Mouse (Mus musculus): Measurements from ENCODE around the gene Uprt.

Gene Uprt

DNA sequence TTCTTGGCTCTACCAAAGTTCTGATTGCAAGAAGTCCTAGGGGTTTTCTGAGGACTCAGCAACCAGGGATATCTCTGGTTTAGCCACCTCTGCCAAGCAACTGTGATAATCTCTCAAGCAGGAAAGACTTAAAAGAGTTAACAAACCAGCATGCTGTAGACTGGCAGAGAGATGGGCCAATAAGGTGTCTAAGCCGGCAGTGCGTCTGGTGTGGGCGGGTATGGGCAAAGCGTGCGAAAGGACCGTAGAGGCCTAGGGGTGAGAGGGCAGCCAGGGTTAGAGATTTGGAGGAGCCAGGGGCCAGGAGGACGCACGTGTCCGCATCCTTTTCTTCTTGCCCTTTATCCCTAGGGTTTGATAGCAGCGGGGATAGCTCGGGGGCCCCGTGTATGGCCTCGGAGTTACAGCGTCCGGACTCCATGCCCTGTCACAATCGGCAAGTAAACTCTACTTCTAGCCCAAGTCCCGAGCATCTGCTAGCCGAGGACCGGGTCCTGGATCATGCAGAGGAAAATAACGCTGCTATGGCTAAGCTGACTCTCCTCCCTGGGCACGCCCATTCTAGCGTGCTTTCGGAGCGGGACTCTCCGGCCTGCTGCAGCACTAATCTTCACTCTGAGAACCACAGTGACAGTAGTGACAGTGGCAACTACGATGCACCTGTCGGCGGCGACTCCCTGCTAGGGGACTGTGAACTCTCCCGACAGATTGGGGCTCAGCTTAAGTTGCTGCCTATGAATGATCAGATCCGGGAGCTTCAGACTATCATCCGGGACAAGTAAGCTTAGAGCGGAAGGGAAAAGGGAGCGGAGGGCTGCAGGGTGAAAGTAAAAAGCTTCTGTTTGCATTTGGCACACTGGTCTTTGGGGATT is at the start of gene Uprt:
Uprt (plus strand) TSS at position 247 of the 872 bp plus-strand sequence.
- peak; percentile 49 for DNase-seq (ENCODE audit: low read depth)

DNA sequence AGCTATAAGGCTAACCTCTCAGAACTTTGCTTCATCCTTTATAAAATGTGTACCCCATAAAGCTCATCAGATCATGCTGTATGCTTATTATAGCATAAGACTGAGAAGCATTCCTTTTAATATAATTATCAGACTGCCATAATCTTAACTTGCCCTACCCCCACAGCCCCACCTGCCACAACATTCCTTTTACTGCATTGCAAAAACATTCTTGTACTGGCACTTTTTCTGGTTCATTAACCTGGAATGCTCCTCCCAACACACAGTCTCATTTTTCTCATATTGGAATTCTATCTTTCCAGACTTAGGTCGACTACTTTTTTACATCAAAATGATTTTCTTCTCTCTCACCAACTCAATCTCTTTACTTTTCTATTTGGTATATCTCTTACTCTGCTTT is 49.2 kb upstream of the Uprt start:
- no peak for DNase-seq (ENCODE audit: low read depth)

DNA sequence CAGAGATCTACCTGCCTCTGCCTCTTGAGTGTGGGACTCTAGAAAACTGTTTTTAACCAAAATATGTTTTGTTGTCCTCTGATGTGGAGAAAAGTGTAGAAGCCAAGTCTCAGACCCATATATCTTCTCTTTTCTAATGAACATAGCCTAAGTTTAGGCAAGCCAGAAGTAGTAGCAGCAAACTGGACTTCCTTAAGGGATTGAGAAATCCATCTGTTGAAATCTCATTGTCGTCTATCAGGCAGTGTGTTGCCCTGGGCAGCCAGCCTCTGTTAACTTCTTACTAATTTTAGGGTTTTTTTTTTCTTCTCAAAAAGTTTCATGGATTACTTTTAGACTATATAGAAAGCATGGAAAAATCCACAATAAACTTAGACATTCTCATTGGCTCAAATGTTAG is 30.2 kb upstream of the Uprt start:
- DNase-seq (ENCODE audit: low read depth): no peak

DNA sequence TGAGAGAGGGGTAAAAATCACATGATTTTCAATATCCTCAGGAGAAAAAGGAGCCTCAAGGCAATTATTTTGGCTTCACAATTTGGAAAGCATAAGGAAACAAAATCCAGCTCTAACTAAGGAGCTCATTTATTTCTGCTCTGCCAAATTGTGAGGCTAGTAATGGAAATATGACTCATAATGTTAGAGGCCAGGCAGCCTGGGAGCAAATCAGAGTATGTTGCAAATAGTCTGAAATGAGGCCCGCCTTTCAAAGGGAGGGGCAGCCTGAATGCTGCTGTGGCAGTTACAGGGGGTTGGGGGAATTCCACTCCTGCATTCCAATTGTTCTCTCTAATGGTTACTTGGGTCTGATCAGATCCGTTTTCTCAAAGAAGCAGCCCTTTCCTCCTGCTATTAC is 20.9 kb upstream of the Uprt start:
- DNase-seq (ENCODE audit: low read depth): no peak

DNA sequence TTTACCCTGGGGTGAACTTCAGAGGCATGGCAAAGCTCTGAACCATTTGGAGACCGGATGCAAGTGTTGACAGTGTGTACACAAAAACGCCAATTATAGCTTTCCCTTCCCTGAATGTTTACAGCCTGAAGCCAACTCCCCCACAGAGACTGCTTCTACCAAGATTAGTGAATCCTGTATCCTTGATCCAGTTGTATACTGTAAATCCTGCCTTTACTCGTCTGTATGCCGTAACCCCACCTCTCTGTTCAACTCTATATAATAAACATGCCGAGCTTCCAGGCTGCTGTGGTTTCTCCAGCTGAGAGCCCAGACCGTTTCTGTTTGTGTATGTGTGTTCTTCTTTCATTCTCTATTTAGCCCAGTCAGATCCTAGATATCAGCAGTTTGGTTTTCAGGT is 18.2 kb upstream of the Uprt start:
- DNase-seq (ENCODE audit: low read depth): no peak

DNA sequence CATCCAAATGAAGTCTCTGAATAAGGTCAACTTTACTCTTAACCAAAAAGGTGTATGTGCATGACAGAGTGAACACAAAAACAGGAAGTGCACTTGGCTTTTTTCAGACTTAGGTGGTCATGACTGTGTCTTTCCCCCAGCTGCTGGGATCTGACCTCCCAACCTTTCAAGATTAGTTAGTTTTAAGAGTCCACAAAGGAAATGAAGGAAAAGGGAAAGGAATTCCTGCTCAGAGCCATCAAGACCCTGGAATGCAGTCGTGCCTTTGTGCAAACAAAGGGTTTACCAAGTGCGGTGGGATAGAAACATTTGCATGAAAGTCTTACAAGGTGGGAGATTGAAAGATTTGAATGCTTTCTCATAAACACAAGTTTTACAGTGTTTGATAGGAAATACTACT is 4.6 kb upstream of the Uprt start:
- DNase-seq (ENCODE audit: low read depth): no peak

DNA sequence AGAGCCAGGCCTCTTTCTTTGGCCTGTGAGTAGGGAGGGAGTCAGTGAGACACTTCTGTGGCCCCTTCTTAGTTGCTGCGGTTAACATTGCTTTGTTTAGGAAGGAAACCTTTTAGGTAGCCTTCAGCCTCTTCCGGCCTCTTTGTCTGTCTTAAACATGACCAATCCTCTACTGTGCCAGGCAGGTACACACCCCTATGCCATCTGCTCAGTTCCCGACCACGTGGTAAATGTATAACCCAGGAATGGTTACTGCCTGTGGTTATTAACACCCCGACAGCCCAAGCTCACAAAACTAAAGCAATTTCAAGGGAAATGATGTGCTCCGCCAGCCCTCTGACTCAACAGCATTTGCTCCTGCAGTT is 808 bp downstream of the Uprt start:
- DNase-seq (ENCODE audit: low read depth): no peak

DNA sequence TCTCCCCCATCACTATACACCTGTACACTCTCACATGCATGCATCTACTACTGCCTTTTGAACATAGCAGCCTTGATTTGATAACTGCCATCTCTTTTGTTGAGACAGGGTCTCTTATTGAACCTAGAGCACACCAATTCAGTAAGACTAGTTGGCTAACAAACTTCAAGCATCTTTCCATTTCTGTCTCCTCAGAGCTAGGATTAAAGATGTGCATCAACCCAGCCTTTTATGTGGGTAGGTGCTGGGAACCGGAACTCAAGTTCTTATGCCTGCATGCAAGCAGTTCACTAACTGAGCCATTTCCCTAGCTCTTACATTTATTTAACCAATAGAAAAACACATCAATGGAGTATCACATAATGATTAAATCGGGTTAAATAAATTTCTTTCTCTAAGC is 3.0 kb downstream of the Uprt start:
- no peak for DNase-seq (ENCODE audit: low read depth)

DNA sequence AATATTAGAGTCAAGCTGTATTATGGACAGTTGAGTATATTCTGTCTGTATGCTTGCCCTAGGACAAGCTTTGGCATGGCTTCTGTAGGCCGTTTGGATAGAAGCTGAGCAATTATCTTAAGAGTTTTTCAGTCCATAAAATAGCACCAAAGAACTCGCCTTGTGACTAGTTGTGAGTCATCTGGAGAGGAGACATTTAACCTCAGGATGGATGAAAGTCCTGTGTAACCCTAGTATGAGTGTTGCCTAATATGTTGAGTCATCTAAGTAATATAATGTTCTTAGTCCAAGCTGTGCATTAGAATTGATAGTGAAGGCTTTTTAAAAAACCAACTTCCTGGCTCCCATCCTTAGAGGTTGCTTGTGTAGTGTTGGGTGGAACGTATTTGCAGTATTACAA is 5.4 kb downstream of the Uprt start:
- DNase-seq (ENCODE audit: low read depth): no peak

DNA sequence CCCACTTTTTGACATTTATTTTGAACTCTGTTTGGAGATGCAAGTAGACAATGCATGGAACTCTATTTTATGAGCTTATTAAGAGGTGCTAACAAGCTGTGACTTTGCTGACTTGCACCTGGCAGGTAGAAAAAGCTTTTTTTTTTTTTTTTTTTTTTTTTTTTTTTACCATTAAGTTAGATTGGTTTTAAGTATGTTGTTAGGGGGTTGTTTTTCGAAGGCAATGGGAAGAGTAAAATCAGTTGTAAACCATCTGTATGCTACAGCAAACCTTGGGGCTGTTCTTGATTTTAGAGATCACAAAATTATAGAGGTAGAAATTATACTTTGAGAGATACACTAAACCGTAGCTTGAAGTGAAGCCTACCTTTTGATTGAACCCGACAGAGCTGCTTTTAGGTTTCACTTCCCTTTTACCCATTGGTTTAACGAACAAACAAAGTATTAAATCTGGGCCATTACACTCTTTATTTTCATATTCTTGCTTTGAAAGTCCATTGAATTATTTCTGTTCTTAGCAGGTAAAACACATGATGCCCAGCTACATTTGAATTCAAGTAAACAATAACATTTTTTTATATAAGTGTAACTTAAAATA is 6.4 kb downstream of the Uprt start:
- DNase-seq (ENCODE audit: low read depth): no peak

DNA sequence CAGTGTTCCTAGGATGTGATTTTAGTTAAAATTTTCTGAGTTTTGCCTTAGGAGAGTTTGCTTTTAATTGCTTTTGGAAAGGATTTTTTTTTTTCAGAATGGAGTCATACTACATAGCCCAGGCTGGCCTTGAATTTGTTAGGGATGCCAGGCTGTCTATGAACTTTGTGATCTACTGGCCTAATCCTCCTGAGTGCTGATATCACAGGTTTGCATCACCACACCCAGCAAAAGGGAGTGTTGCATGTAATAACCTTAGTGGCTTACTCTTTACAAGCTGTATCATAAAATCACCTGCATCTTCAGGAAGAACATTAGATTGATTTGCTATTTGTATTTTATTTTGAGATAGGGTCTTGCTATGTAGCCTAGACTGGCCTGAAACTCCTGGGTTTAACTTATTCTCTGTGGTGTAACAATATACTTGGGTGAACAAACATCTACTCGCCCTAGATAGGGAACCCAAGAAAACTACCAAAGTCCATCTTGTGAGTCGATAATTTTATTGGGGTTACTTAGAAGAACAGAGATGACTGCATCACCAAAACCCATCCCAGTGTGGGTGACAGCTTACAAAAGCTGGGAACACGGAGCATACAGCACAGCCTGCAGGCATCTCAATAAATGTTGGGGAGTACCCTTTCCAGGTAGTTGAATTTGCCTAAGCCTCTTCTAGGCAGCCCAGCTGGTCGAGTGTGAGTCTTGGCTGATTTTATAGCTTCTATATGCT is 7.2 kb downstream of the Uprt start:
- DNase-seq (ENCODE audit: low read depth): no peak

DNA sequence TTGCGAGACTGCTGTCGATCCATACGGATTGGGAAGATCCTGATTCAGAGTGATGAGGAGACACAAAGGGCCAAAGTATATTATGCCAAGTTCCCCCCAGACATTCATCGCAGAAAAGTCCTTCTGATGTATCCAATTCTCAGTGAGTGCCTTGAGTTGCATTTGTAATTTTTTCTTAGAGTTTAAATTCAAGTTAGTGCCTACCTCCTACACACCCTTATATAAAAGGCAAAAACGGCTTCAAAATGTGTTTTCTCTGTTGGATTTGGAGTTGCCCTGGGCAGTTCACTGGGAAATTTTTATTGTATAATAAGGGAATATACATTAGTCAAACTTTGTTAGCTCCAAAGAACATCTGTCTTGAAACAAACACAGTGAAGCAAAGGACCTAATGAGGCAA is 19.1 kb downstream of the Uprt start:
- DNase-seq (ENCODE audit: low read depth): no peak

DNA sequence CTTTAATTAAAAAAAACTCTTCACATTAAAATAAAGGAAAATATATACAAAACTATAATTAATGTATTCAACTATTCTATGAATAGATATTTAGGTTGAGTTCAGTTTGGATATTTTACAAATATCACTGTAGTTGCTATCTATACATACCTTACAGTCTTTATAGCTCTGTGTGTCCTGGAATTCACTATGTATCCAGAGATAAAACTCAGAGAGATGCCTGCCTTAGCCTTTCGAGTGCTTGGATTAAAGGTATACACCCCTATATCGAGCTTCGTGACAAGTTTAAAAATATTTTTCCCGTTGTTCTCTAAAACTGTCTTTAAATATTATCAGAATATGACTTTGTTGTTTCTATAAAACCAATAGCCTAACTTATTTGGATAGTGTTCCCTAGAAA is 60.0 kb downstream of the Uprt start:
- DNase-seq (ENCODE audit: low read depth): no peak

DNA sequence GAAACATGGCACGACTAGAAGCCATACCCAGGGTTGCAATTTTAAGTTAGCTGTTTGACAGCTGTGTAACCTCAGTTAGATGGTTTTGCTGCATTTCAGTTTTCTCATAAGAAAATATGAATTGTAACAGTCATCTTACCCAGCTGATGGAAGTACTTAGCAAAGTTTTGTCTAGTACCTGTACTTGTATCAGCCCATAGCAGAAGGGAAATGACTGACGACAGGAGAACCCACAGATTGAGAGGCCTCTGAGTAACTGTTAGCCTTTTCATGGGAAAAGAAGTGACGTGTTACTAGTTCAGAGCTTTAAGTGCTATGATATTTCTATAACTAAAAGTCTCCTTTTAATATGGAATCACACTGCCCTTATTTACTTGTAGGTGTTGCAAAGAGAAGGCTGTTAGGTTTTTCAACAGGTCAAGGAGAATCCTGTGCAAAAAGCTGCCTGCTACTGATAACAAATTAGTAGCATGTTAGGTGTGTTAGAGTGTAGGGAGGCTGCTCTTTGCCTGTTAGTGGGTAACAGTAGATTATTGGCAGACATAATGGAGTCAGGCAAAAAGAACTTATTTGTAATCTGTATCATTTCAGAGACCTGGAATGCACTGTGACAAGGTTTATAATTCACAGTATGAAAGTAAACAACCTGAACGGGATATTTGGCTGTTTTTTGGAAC is 61.4 kb downstream of the Uprt start:
- DNase-seq (ENCODE audit: low read depth): no peak

DNA sequence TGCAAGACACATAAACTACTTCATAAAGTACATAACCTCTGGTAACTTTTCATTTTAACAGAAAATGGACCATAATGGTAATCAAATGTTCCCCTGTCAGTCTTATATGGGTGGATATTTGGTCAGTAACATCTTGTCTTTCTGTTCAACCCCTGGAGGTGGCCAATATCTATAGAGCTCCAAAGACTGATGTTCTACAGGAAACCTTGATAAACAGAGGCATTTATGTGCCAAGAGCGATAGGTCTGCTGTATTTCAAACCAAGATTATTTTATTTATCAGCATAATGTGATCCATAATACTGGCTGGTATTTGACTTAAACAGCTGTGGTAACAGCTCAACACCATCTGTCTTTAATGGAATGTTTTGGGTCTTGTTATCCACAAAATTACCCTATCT is 62.7 kb downstream of the Uprt start:
- DNase-seq (ENCODE audit: low read depth): no peak

Data from c-Kit-positive CD71-negative TER-119-negative erythroid progenitor cells, embryonic 14.5 days (primary cell).